1 mouse cellular context compared by ENCODE assay signal in genomic region chr16:32278396-32278795, GRCm38 (mm10).
TF ChIP-seq lines count a peak whose summit lies in the region.

No protein-coding gene starts in this region.

TF ChIP-seq in CH12.LX, 34 proteins besides CTCF, POLR2A, EP300 and RAD21:
- no peak; the same call in 1 of the 2 replicates for TF ChIP-seq MXI1 (IDR thresholded peaks at IDR 0.05; ENCODE audit: low read depth, low read length)
- no peak for TF ChIP-seq E2F4 (IDR thresholded peaks at IDR 0.05; ENCODE audit: insufficient replicate concordance, low read depth, low read length)
- no peak for TF ChIP-seq UBTF (IDR thresholded peaks at IDR 0.05; ENCODE audit: low read depth, low read length)
- TF ChIP-seq SMC3 (IDR thresholded peaks at IDR 0.05; ENCODE audit: low read depth, low read length), result no peak
- peak; percentile 90; the same call in 1 of the 2 replicates for TF ChIP-seq CHD1 (IDR thresholded peaks at IDR 0.05; ENCODE audit: low read depth, low read length)
- no peak for TF ChIP-seq ZC3H11A (IDR thresholded peaks at IDR 0.05; ENCODE audit: low read depth, low read length)
- TF ChIP-seq ZNF384 (IDR thresholded peaks at IDR 0.05; ENCODE audit: low read depth, low read length), result no peak
- no peak for TF ChIP-seq PAX5 (IDR thresholded peaks at IDR 0.05; ENCODE audit: low read length)
